Mouse (Mus musculus) monocyte, adult 2 months (primary cell): ENCODE data around the gene Ptpn20.

Experiments used
- DNase-seq, 2 experiments: peaks; one replicate each; pipeline ENCODE4 v3.0.0; 2022; ENCODE audit warnings: low spot score in 2 of 2, low read depth in 1 of 2

Gene Ptpn20

DNA sequence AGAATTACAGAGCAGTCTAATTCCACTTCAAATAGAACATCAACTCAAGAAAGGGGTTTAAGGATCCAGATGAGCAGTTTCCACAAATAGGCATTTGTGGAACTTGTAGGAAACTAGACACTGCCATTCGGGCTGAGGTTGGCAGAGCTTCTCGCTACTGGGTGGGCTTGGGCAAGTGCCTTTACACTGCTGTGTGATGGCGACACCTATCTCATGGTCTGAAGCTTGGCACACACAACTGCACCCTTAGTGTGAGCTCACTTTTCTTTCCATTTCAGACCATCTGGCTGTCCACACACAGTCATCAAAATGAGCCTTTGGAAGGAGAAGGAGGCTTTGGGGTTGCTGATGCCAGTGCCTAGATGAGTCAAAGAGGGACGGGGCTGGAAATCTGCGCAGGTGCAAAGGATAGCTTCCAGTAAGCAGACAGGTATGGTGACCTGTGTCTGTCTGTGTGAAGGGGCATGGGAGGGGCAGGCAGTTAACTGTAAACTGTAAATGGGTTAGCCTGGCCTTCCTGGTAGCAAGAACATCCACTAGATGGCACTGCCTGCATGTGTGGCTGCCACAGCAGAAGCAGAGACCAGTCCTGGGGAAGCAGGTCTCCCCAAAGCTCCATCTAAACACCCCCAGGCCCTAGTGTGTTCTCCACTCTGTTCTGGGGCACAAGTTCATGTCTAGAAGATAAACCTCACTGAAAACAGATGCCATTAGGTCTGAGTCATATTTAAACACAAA is 84.5 kb downstream of the Ptpn20 start:
- no peak for DNase-seq

DNA sequence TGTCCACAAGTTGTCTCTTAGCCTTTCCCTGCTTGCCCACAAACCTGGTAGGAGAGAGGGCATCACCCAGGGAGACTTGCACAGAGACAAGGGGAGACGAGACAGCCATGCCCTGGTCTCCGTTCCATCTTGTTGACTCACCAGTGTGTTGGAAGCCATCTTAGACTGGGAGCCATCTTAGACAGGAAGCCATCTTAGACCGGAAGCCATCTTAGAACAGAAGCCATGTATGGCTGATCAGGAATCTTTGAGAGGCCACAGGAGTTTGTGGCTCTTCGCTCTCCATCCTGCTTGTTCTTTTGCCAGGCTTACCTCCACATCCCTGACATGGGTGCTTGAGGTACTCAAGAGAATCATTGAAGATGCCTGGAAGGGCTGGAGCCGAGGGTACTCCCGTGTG is 89.0 kb downstream of the Ptpn20 start:
- no peak for DNase-seq

DNA sequence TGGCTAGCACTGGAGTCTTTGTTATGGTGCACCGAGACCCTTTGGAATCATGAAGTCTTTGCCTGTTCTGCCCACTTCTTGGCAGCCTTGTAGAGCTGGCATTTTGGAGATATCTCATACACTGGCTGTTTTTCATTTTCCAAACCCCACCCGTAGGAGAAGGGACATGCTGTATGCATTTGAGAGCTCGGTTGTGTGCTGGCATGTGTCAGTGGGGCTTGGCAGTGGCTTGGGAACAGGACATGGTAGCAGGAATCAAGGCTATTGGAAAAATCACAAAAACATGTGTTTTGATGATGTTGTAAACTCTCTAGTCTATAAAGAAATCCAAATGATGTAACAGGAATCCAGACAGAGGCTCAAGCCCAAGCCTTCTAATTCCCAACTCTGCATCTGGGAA is 89.7 kb downstream of the Ptpn20 start:
- DNase-seq: no peak

DNA sequence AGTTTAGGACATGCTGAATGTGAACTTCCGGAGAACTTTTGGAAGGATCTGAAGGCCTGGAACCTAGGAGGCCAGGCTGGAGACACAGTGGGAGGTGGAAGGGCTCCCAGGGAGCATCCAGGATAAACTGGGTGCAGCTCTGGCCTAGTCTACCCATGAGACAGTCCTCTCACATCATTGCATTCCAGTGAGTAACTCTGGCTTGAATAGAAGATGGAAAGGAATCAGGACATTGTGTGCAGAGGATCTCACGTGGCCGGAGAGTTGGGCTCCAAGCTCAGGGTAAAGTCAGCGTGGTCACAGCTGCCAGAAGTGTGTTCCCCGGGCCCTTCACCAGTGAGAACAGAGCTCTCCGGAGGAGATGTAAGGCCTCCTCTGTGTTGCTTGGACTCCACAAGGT is 91.6 kb downstream of the Ptpn20 start:
- DNase-seq: no peak

DNA sequence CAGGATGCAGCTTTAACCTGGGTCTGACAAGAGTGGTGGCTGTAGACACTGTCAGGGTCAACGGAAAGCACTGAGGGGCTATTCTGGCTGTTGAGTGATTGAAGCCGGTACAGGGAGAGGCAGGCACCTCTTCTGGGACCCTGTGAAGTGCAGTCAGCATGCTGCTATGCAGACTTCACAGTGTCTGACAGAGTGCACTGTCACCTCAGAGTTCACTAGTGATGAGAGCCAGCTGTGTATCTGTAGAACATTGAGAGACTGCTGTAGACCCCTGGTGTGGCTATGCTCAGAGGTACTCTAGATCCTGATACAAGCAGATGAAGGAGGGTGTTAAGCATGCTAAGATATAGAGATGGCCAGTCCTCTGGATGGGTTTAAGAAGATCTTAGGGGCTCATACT is 93.8 kb downstream of the Ptpn20 start:
- DNase-seq: no peak

DNA sequence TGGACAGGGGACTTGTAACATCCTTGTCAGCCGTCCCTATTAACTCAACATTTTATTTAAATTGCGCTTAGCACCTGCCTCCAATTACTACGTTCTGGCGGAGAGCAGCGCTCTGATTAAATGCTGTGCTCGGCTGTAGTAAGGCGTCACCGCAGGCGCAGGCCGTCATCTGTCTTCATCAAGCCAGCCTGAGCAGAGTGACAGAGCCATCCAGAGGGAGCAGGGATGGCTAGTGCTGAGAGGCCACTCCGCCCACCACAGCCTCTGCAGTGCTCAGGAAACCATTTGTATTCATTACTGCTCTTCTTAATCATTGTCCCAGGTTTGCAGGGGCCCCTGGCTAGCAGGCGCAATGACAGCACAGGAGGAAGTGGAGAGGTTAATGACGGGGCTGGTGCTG is 94.7 kb downstream of the Ptpn20 start:
- no peak for DNase-seq

DNA sequence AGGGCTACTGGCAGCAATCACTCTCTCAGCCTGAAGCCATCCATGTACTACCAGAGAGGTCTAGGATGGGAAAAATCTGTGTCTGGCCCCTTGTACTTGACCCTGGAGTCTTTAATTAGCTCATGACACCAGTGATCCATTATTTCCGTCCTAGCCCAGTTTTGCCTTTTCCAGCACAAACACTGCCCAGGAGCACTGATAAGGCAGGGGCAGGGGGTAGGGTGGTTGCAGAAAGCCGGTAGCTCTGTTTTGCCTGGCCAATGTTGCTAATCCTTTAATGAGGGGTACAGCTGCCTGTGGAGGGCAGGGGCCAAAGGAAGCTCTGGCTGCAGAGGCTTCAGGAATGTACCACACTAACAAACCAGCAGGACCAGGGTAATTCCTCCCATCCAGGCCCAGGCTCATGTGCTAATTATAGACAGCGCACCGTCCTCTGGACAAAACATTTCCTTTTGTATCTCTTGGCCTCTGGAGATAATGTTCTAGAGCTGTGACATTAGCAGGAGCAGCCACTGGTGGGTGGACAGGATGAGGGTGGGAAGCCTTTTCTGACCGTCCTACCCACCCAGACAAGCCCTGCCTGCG is 98.5 kb downstream of the Ptpn20 start:
- DNase-seq: no peak

DNA sequence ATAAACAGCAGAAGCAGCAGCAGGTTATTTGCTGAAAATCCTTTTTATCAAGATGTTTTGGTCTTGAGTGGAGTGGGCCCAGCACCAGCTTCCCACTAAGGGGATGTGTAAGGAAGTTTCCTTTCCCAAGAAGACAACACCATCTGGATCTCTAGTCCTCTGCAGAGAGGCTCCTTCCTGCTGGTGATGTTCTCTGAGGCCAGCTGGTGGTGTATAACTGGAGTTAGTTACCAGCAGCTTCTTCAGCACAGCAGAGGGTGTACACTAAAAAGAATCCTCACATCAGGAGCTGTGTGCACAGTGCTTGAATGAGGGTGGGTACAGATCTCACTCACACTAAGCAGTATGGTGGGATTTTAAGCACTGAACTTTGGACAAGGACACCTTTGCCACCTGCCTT is 100.0 kb downstream of the Ptpn20 start:
- DNase-seq: no peak
